ENCODE assay signal across 8 mouse cellular contexts in the genomic region with DNA sequence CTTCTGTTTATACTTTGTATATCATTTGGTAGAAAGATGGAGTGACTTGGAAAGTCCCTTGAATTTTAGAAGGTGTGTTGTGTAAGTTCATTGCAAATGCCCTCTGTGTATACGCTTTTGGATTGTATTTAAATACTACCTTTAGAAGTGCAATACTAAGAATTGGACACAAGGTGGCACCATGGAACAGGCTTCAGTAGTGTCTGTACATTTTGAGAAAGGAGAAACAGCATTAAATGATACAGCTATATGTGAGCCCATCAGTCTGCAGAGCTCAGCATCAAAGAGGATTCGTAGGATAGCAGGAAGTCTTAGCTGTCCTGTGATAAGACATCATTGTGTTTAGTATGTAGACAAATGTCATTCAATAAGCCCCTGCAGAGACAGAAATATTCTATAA. TPM values are rescaled to one million over a fixed set of nuclear protein-coding genes. Genes with fewer than 3 reads are reported as not detected.
DNase-seq lines count a peak whose midpoint lies in the region; ATAC-seq and TF ChIP-seq lines count a peak whose summit lies in the region.

No protein-coding gene starts in this region.

- H3K4me3 ChIP-seq in kidney, postnatal 0 days (replicated peaks; ENCODE audit: low read depth, low read length): no peak overlapping the region
- H3K4me3 ChIP-seq in G1E (ENCODE audit: low read depth, low read length): no peak overlapping the region
- H3K4me3 ChIP-seq in midbrain, embryonic 12.5 days: no peak overlapping the region

- no peak for ATAC-seq in kidney, postnatal 0 days (replicated peaks; ENCODE audit: low FRiP score, low read depth)
- ATAC-seq in G1E (ENCODE audit: extremely low read depth, insufficient number of reproducible peaks, low FRiP score, poor library complexity, severe bottlenecking): no peak
- 0 out of 2 replicates have a peak, but pooled peaks have one; percentile 52 for ATAC-seq in midbrain, embryonic 12.5 days (ENCODE audit: low FRiP score, low read depth)
- ATAC-seq in cerebellum, adult (ENCODE audit: insufficient number of reproducible peaks, low FRiP score, low TSS enrichment): no peak

- no peaks in the 10 kb centered on the region for H3K36me3 ChIP-seq in kidney, postnatal 0 days (ENCODE audit: insufficient read depth, low read length)
- no peaks in the 10 kb centered on the region for H3K36me3 ChIP-seq in G1E (replicated peaks)
- no peaks in the 10 kb centered on the region for H3K36me3 ChIP-seq in midbrain, embryonic 12.5 days

- DNase-seq in kidney, postnatal 0 days (ENCODE audit: low spot score): peak; percentile 71
- DNase-seq in kidney, postnatal 14 days: no peak
- DNase-seq in G1E (ENCODE audit: low spot score): no peak
- peak; percentile 42 for DNase-seq in embryo, embryonic 11 days
- DNase-seq in gastrocnemius, postnatal 10 days: no peak
- no peak for DNase-seq in left cerebral cortex, adult 8-10 months (ENCODE audit: low spot score in 2 of 2)

- H3K4me2 ChIP-seq in kidney, postnatal 0 days (ENCODE audit: low read length): no peak overlapping the region
- no peak overlapping the region for H3K4me2 ChIP-seq in midbrain, embryonic 12.5 days (replicated peaks)

- peak; percentile 81 for TF ChIP-seq CTCF in kidney, postnatal 0 days (IDR thresholded peaks at IDR 0.05; ENCODE audit: low read depth)
- TF ChIP-seq CTCF in G1E (IDR thresholded peaks at IDR 0.05; ENCODE audit: low read depth, low read length): 0 out of 2 replicates have a peak, but pooled peaks have one; percentile 15

- no peaks in the 10 kb centered on the region for H3K9me3 ChIP-seq in kidney, postnatal 0 days (replicated peaks; ENCODE audit: low read length)
- no peaks in the 10 kb centered on the region for H3K9me3 ChIP-seq in G1E (replicated peaks)
- H3K9me3 ChIP-seq in midbrain, embryonic 12.5 days: no peaks in the 10 kb centered on the region

- H3K27ac ChIP-seq in kidney, postnatal 0 days: no peak overlapping the region
- H3K27ac ChIP-seq in midbrain, embryonic 12.5 days (replicated peaks): no peak overlapping the region

- H3K9ac ChIP-seq in kidney, postnatal 0 days (ENCODE audit: low read depth, low read length): no peak overlapping the region
- H3K9ac ChIP-seq in midbrain, embryonic 12.5 days (replicated peaks): no peak overlapping the region

- no peaks in the 10 kb centered on the region for H3K4me1 ChIP-seq in kidney, postnatal 0 days (replicated peaks; ENCODE audit: insufficient read depth, low read length)
- no peaks in the 10 kb centered on the region for H3K4me1 ChIP-seq in G1E (ENCODE audit: insufficient read depth, low read depth, low read length)
- no peaks in the 10 kb centered on the region for H3K4me1 ChIP-seq in midbrain, embryonic 12.5 days

- 43% methylated on average over 2 of the region's 2 CpGs for WGBS in kidney, postnatal 0 days
- 42% methylated on average over 2 of the region's 2 CpGs for WGBS in midbrain, embryonic 12.5 days

- H3K27me3 ChIP-seq in kidney, postnatal 0 days (ENCODE audit: insufficient read depth, low read length): no peaks in the 10 kb centered on the region
- no peaks in the 10 kb centered on the region for H3K27me3 ChIP-seq in G1E (ENCODE audit: insufficient read depth, low read length)
- H3K27me3 ChIP-seq in midbrain, embryonic 12.5 days: no peaks in the 10 kb centered on the region

RNA-seq across cellular contexts. Expression of gene Slc5a9, which starts 5.2 kb away (rescaled TPM):
- 6.0 and 6.7 TPM in 2 replicates for polyA plus RNA-seq in kidney, postnatal 0 days (2015; fragmentation: Nextera tagmentation; extraction: Ambion mirVana)
- not detected in 2 replicates for total RNA-seq in G1E (2014; fragmentation: Nextera tagmentation)
- total RNA-seq in G1E (2017): 0.12 and 0.16 TPM in 2 replicates
- polyA plus RNA-seq in G1E (2012): not detected in 2 replicates
- polyA plus RNA-seq in midbrain, embryonic 12.5 days (2016; fragmentation: Nextera tagmentation; extraction: Ambion mirVana): not detected in 2 replicates
- under 1 TPM; 0.11 to 0.12 TPM for total RNA-seq in gastrocnemius, postnatal 10 days (2021)
- not detected for total RNA-seq in left cerebral cortex, adult 8-10 months (2022)

RNA-seq across cellular contexts. Expression of gene Skint8, which starts 11.3 kb away (rescaled TPM):
- polyA plus RNA-seq in kidney, postnatal 0 days (2015; fragmentation: Nextera tagmentation; extraction: Ambion mirVana): not detected in 2 replicates
- total RNA-seq in G1E (2014; fragmentation: Nextera tagmentation) (not detected in 2 replicates), G1E (2017) (0.12 and 0.16 TPM in 2 replicates)
- not detected in 2 replicates for polyA plus RNA-seq in G1E (2012)
- not detected in 2 replicates for polyA plus RNA-seq in midbrain, embryonic 12.5 days (2016; fragmentation: Nextera tagmentation; extraction: Ambion mirVana)
- not detected for total RNA-seq in gastrocnemius, postnatal 10 days (2021)
- under 1 TPM in 1 of 4 experiments, not detected in 3; 0.11 TPM for total RNA-seq in left cerebral cortex, adult 8-10 months (2022)

Comparison
In these comparisons a context has a peak if more than half of its experiments do, and no peak if none do; other contexts are left out.
1. DNase-seq: peak in kidney, postnatal 0 days (single experiment) and embryo, embryonic 11 days (single experiment); none in kidney, postnatal 14 days (single experiment), G1E (single experiment), gastrocnemius, postnatal 10 days (single experiment) and left cerebral cortex, adult 8-10 months (0 of 2).